Mouse (Mus musculus) neural tube, embryonic 15.5 days (tissue): ENCODE data around the gene Avpr1a. TPM values are rescaled to one million over a fixed set of nuclear protein-coding genes. Genes with fewer than 3 reads are reported as not detected.

Experiments
- ATAC-seq: fragments of 200-750 bp; cut with Nextera tagmentation; 2 replicates; pipeline ENCODE4 v1.8.0; 2017; ENCODE audit warnings: mild to moderate bottlenecking, moderate TSS enrichment, moderate library complexity; ENCODE audit not compliant: low FRiP score
- H3K27ac ChIP-seq: fragments of 300-500 bp; sonication (generic); replicated peaks from 2 replicates; pipeline ENCODE4 v1.5.1; 2015; ENCODE audit warnings: mild to moderate bottlenecking, inconsistent platforms
- H3K27me3 ChIP-seq: fragments of 300-500 bp; sonication (generic); replicated peaks from 2 replicates; pipeline ENCODE4 v1.6.1; 2015; ENCODE audit warnings: inconsistent platforms
- H3K36me3 ChIP-seq: fragments of 300-500 bp; sonication (generic); 2 replicates; pipeline ENCODE4 v1.6.1; 2015; ENCODE audit warnings: inconsistent platforms
- H3K4me1 ChIP-seq: fragments of 300-500 bp; sonication (generic); 2 replicates; pipeline ENCODE4 v1.6.1; 2015; ENCODE audit warnings: inconsistent platforms
- H3K4me2 ChIP-seq: fragments of 300-500 bp; sonication (generic); 2 replicates; pipeline ENCODE4 v1.6.1; 2015; ENCODE audit warnings: inconsistent platforms, mild to moderate bottlenecking, moderate library complexity
- H3K4me3 ChIP-seq: fragments of 300-500 bp; sonication (generic); replicated peaks from 2 replicates; pipeline ENCODE4 v1.5.1; 2015; ENCODE audit warnings: mild to moderate bottlenecking, inconsistent platforms
- H3K9ac ChIP-seq: fragments of 300-500 bp; sonication (generic); replicated peaks from 2 replicates; pipeline ENCODE4 v1.6.1; 2015; ENCODE audit warnings: mild to moderate bottlenecking, inconsistent platforms
- H3K9me3 ChIP-seq: fragments of 300-500 bp; sonication (generic); replicated peaks from 2 replicates; pipeline ENCODE4 v1.6.1; 2016; ENCODE audit warnings: inconsistent platforms
- WGBS: fragments of 180-500 bp; shearing (Covaris S2); methylation state at CpG from one replicate; pipeline ENCODE4 v1.1.7; 2015; ENCODE audit warnings: mixed read lengths; 5-methylcytosine and 5-hydroxymethylcytosine counted together
- polyA plus RNA-seq: library from polyadenylated mRNA; unstranded; fragments of >200 nt; fragmentation: Nextera tagmentation; extraction: Ambion mirVana; gene quantifications from 2 replicates; pipeline ENCODE4 v1.2.1, GENCODE M21; 2015

The Avpr1a gene
- polyA plus RNA-seq, result 4.9 and 5.0 TPM in 2 replicates

DNA sequence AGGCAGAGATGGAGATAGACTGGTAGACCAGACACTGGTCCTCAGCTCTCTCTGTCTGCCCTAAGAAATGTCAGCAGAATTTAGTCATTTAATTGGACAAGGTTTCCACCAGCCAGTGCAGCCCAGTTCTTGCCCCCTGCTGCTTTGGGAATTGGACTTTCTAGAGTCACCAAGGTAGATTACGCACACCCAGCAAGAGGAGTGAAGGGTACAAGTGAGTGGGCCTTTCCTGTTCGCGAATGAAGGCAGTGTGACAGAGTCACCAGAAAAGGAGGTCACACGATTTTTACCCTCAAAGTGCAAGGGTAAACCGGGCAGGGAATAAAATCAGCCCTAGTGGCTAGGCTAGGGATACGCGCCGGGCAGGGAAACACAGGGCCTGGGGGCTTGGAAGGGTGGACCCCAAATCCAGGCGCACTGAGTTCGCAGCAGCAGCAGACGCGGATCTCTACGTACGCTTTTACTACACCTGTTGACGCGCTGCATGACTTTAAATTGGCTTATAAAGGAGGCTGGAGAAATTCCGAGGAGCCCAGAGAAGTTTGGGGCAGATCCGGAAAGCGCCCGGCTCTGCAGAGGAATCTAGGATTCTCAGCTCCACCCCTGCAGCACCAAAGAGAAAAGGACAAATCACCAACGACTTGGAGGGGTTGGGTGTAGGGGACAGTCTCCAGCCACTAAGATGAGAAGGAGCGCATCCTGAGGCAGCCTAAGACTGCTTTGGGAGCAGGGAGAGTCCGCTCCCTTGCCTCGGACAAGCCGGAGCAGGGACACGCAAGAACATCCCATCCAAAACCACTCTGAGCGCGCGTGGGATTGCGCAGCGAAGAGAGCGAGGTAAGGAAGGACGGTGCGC, at the start of gene Avpr1a:
Gene Avpr1a (plus strand): TSS at position 639 of the 856 bp plus-strand sequence.
- WGBS, result 3% methylated on average over 34 of the region's 34 CpGs
- Histone ChIP-seq H3K4me3 (peak within 1 kb of the TSS; percentile 45), H3K9me3 (no peaks in the 10 kb centered on the region), H3K4me1 (peaks cover 20% of the 10 kb centered on the region), H3K27ac (peak within 1 kb of the TSS; percentile 7; the same call in 1 of the 2 replicates), H3K4me2 (peak within 1 kb of the TSS; percentile 89), H3K36me3 (no peaks in the 10 kb centered on the region), H3K9ac (peak within 1 kb of the TSS; percentile 46), H3K27me3 (peaks cover 21% of the 10 kb centered on the region)
- ATAC-seq, result 0 out of 2 replicates have a peak, but pooled peaks have one; percentile 27

DNA sequence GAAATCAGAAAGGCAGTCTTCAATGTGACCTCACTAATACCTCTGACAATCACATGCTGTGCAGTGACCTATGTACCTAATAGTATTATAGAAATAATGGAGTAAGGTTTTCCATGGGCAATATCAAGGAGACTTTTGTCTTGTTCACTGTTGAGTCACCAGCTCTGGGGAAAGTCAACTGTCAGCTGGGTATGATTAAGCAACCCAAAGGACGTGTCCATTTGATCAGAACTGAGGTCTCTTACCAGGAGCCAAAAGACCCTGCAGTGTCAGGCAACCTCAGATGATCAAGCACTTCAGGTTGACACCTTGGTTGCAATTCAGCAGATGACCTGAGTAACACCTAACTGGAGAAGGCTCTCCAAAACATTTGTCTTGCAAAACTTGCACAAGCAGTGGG, 46.0 kb upstream of the Avpr1a start:
- no peak overlapping the region for H3K27ac ChIP-seq
- H3K9me3 ChIP-seq, result no peaks in the 10 kb centered on the region
- 63% methylated on average over 1 of the region's 1 CpGs for WGBS
- H3K4me3 ChIP-seq, result no peak overlapping the region
- no peaks in the 10 kb centered on the region for H3K36me3 ChIP-seq
- no peaks in the 10 kb centered on the region for H3K4me1 ChIP-seq
- ATAC-seq, result no peak
- H3K4me2 ChIP-seq, result no peak overlapping the region
- H3K27me3 ChIP-seq, result no peaks in the 10 kb centered on the region
- H3K9ac ChIP-seq, result no peak overlapping the region

DNA sequence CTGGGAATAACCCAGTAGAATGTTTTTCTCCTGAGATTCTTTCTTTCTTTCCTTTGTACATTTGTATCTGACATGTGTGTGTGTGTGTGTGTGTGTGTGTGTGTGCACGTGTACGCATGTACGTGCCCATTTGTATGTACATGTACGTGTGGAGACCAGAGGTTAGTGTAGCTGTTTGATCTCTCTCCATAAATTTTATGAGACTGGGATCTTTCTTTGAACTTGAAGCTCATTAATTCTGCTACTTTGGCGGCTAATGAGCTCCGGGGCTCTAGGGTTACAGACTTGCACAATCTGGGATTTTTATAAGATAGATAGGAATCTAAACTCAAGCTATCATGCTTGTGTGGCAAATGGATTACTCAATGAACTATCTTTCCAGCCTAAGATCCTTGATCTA, 42.0 kb upstream of the Avpr1a start:
- Histone ChIP-seq H3K9me3 (no peaks in the 10 kb centered on the region), H3K27me3 (no peaks in the 10 kb centered on the region), H3K27ac (no peak overlapping the region), H3K4me3 (no peak overlapping the region), H3K4me2 (no peak overlapping the region), H3K36me3 (no peaks in the 10 kb centered on the region), H3K9ac (no peak overlapping the region), H3K4me1 (no peaks in the 10 kb centered on the region)
- ATAC-seq, result no peak
- 89% methylated on average over 6 of the region's 6 CpGs for WGBS

DNA sequence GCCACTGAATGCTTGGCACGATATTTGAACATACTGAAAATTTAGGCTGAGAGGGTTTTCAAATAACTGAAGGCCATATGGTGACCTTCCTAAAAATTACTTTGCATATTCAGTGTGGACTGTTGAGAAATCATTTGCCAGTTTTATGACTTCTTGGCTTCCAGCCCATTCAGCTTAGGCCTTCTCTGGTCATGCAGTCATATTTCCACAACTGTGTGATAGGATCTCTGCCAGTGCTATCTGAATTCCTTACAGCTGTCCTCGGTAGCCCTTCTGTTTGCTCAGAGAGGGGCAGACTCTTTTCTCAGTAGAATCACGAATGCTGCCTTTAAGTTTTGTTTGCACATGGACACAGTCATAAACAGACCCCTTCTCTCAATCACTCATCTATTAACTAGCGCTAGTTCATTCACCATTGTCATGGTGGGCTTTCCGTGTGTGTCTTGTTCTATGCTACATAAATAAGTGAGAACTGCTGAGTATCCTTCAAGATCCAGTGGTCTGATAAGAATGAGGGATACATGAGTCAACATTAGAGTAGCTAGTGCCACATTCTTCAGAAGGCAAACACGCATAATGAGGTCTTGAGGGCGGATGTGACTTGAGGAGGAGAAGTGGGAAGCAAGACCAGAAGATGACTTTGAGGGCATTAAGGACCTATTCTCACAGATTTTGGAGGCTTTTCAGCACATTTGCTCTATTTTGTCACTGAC, 39.4 kb upstream of the Avpr1a start:
- H3K36me3 ChIP-seq, result no peaks in the 10 kb centered on the region
- ATAC-seq, result no peak
- H3K4me3 ChIP-seq, result no peak overlapping the region
- no peaks in the 10 kb centered on the region for H3K27me3 ChIP-seq
- no peak overlapping the region for H3K27ac ChIP-seq
- no peak overlapping the region for H3K9ac ChIP-seq
- H3K4me2 ChIP-seq, result no peak overlapping the region
- H3K4me1 ChIP-seq, result no peaks in the 10 kb centered on the region
- WGBS, result 84% methylated on average over 7 of the region's 7 CpGs
- H3K9me3 ChIP-seq, result no peaks in the 10 kb centered on the region

DNA sequence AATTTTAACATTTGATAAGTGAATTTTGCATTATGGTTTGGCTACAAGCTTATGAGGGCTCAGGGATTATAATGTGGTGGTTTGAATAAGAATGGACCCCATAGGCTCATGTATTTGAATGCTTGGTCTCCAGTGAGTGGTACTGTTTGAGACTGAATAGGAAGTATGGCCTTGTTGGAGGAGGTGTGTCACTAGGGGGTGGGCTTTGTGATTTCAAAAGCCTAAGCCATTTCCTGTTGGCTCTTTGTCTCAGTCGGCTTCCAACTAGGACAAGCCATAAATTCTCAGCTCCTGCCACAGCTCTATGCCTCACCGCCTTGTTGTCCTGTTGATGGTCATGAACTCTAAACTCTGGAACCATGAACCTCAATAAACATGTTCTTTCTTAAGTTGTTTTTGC, 37.5 kb upstream of the Avpr1a start:
- Histone ChIP-seq H3K36me3 (no peaks in the 10 kb centered on the region), H3K27ac (no peak overlapping the region), H3K4me1 (no peaks in the 10 kb centered on the region), H3K9ac (no peak overlapping the region), H3K27me3 (no peaks in the 10 kb centered on the region), H3K9me3 (no peaks in the 10 kb centered on the region), H3K4me3 (no peak overlapping the region), H3K4me2 (no peak overlapping the region)
- no peak for ATAC-seq
- 16% methylated on average over 2 of the region's 2 CpGs for WGBS

DNA sequence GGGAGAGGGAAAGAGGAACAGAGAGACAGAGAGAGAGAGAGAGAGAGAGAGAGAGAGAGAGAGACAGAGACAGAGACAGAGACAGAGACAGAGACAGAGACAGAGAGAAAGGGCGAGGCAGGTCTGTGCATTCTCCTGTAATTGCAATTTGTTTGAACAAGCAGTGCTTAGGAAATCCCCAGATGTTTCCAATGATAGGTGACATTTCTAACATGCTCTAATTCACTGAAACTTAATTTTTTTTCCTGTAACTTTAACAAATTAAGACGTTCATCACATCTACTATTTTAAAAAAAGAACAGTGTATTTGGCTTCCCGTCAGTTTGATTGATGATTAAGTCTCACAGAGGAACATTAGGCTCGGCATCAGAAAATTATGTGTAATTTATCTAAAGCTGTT, 15.6 kb upstream of the Avpr1a start:
- H3K4me3 ChIP-seq, result no peak overlapping the region
- no peak for ATAC-seq
- no peaks in the 10 kb centered on the region for H3K4me1 ChIP-seq
- no peaks in the 10 kb centered on the region for H3K27me3 ChIP-seq
- H3K9ac ChIP-seq, result no peak overlapping the region
- no peak overlapping the region for H3K4me2 ChIP-seq
- 63% methylated on average over 4 of the region's 4 CpGs for WGBS
- no peaks in the 10 kb centered on the region for H3K9me3 ChIP-seq
- H3K27ac ChIP-seq, result no peak overlapping the region
- H3K36me3 ChIP-seq, result no peaks in the 10 kb centered on the region

DNA sequence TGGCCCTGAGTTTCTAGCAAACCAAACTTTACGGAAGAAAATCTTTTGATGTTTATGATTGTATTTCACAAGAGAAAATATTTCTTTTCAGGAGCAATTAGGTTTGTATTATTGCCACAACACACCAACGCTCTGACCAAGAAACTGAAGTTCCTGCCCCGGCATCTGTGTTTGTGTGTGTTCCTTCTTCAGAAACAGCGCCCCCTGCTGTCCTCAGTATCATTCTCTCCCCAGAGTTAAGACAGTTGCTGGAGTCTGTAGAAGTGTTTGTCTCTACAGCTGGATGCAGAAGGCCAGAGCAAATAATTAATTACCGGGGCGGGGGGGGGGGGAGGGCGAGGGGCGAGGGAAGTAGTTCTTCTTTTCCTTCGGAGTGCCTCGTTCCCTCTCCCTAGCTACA, 1.0 kb upstream of the Avpr1a start:
- Histone ChIP-seq H3K9ac (no peak overlapping the region), H3K36me3 (no peaks in the 10 kb centered on the region), H3K4me2 (peak overlapping the region; percentile 89; the same call in 1 of the 2 replicates), H3K4me1 (peaks cover 20% of the 10 kb centered on the region), H3K4me3 (no peak overlapping the region), H3K9me3 (no peaks in the 10 kb centered on the region), H3K27ac (no peak overlapping the region), H3K27me3 (peaks cover 21% of the 10 kb centered on the region)
- 28% methylated on average over 8 of the region's 10 CpGs for WGBS
- no peak; the same call in 1 of the 2 replicates for ATAC-seq

DNA sequence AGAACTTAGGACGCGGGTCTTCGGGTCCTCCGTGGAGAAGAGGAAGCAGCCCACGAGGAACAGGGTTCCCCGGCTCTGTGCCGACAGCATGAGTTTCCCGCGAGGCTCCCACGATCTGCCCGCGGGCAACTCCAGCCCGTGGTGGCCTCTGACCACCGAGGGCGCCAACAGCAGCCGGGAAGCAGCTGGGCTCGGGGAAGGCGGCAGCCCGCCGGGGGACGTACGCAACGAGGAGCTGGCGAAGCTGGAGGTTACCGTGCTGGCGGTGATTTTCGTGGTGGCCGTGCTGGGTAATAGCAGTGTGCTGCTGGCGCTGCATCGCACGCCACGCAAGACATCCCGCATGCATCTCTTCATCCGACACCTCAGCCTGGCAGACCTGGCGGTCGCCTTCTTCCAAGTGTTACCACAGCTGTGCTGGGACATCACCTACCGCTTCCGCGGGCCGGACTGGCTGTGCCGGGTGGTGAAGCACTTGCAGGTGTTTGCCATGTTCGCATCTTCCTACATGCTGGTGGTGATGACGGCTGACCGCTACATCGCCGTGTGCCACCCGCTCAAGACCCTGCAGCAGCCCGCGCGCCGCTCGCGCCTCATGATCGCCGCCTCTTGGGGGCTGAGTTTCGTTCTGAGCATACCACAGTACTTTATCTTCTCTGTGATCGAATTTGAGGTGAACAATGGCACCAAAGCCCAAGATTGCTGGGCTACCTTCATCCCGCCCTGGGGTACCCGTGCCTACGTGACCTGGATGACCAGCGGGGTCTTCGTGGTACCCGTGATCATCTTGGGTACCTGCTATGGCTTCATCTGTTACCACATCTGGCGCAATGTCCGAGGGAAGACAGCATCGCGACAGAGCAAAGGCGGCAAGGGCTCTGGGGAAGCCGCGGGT, 665 bp downstream of the Avpr1a start:
- Histone ChIP-seq H3K27ac (peak overlapping the region; percentile 7; the same call in 1 of the 2 replicates), H3K9me3 (no peaks in the 10 kb centered on the region), H3K4me2 (peak overlapping the region; percentile 89), H3K9ac (peak overlapping the region; percentile 46), H3K36me3 (no peaks in the 10 kb centered on the region), H3K4me3 (peak overlapping the region; percentile 45), H3K27me3 (peaks cover 21% of the 10 kb centered on the region), H3K4me1 (peaks cover 20% of the 10 kb centered on the region)
- peak; percentile 82 for ATAC-seq
- under 1% methylated on average over 70 of the region's 70 CpGs for WGBS

DNA sequence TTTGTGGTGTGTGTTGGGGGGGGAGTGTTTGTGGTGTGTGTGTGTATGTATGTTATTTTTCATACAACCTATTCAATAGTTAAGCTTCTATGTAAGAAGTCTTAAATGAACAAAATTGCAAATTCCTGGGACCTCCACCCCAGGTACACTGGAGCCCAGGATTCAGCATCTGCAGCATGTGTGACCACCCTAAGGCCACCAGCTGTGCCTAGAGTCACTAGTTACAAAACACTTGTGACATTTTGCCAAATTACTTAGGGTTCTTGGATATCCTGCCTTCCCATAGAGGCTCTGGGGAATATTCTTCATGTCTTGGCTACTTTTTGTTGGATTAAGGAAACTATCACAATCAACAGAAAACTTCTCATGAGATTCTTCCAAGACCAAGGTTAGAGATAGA, 1.6 kb downstream of the Avpr1a start:
- peak overlapping the region; percentile 45 for H3K4me3 ChIP-seq
- H3K9me3 ChIP-seq, result no peaks in the 10 kb centered on the region
- no peaks in the 10 kb centered on the region for H3K36me3 ChIP-seq
- H3K4me1 ChIP-seq, result peaks cover 20% of the 10 kb centered on the region
- H3K27ac ChIP-seq, result no peak overlapping the region
- ATAC-seq, result no peak
- no peak overlapping the region for H3K9ac ChIP-seq
- H3K27me3 ChIP-seq, result peaks cover 21% of the 10 kb centered on the region
- peak overlapping the region; percentile 89 for H3K4me2 ChIP-seq

DNA sequence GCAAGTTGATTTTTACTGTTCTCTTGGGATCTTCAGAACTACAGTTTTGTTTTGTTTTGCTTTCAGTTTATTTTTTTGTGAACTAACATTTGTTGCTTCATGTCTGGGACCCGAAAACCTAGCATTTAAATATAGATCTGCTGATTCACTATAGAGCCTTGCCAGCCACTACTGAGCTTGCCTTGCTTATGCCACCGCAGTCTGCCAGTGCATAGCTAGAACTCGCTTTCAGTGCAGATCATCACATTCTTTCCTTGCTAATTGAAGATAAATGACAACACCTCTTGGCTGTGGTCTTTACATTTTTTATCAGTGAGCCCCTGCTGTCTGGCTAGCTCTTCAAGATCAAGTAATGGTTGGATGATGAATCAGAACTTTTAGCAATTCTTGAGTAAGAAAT, 5.2 kb downstream of the Avpr1a start:
- peaks cover 11% of the 10 kb centered on the region for H3K4me1 ChIP-seq
- no peak for ATAC-seq
- no peak overlapping the region for H3K9ac ChIP-seq
- WGBS, result 80% methylated on average over 3 of the region's 3 CpGs
- H3K27ac ChIP-seq, result no peak overlapping the region
- H3K9me3 ChIP-seq, result no peaks in the 10 kb centered on the region
- peaks cover 10% of the 10 kb centered on the region for H3K27me3 ChIP-seq
- H3K4me2 ChIP-seq, result no peak overlapping the region
- H3K36me3 ChIP-seq, result no peaks in the 10 kb centered on the region
- H3K4me3 ChIP-seq, result no peak overlapping the region

DNA sequence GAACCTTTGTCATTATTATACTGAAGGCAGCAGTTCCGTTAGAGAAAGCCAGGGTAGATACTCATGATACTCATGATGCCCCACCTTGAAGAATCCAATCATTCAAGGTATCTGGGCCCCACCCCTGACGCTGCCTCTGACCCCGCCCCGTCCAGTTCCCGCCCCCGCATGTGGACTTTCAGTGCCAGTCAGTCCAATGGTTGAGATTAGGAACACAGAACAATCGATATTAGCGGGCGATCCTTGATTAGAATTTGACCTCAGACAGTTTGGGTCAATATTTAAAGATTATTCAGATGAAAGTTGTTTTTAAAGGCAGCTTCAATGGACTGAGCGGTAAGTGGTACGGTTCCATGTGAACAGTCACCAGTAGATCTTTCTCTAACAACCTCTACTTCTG, 7.5 kb downstream of the Avpr1a start:
- Histone ChIP-seq H3K4me3 (no peak overlapping the region), H3K27ac (no peak overlapping the region), H3K4me1 (no peaks in the 10 kb centered on the region), H3K4me2 (no peak overlapping the region), H3K9ac (no peak overlapping the region), H3K36me3 (no peaks in the 10 kb centered on the region), H3K9me3 (no peaks in the 10 kb centered on the region), H3K27me3 (no peaks in the 10 kb centered on the region)
- no peak for ATAC-seq
- WGBS, result 95% methylated on average over 11 of the region's 11 CpGs
